Mouse (Mus musculus): ENCODE measurements around the gene Exosc3. TPM values are rescaled to one million over a fixed set of nuclear protein-coding genes. Genes with fewer than 3 reads are reported as not detected.

Gene Exosc3
- polyA plus RNA-seq, 1 experiment from 2014 or later, result 71.3 TPM

DNA sequence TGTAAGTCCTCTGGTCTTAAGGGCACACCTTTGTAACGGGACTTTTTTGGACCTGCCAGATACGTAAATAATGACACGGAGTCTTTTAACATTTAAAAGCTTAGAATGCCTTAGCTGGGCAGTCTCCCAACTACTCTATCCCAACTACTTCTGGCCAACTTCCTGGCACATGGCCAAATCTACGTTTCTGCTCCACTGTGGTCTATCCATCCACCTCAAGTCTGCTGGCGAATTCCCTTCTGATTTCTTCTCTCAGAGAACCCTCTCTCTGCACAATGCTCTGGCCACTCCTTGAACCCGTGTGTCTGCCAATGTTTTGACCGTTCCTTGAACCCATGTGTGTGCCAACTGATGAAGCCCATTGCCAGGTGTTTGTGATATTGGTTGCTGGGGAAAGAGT is 11.4 kb downstream of the Exosc3 start:
- no peak for ATAC-seq
- no peaks in the 10 kb centered on the region for H3K36me3 ChIP-seq (ENCODE audit: poor library complexity, severe bottlenecking)
- no peaks in the 10 kb centered on the region for H3K9me3 ChIP-seq (replicated peaks)
- 0 out of 2 replicates have a peak, but pooled peaks cover 2% of the 10 kb centered on the region for H3K27me3 ChIP-seq
- H3K4me2 ChIP-seq, result no peak overlapping the region
- H3K27ac ChIP-seq, result no peak overlapping the region
- no peak overlapping the region for H3K4me3 ChIP-seq
- H3K4me1 ChIP-seq, result no peaks in the 10 kb centered on the region
- no peak overlapping the region for H3K9ac ChIP-seq
- 79% methylated on average over 7 of the region's 7 CpGs for WGBS

- Histone ChIP-seq H3K36me3 (ENCODE audit: poor library complexity, severe bottlenecking) (peaks cover 28% of the 10 kb centered on the region), H3K9me3 (replicated peaks) (no peaks in the 10 kb centered on the region), H3K4me2 (peak overlapping the region; percentile 80), H3K27ac (peak overlapping the region; percentile 77), H3K9ac (peak overlapping the region; percentile 93), H3K4me1 (peaks cover 16% of the 10 kb centered on the region), H3K4me3 (peak overlapping the region; percentile 90), H3K27me3 (peaks cover 26% of the 10 kb centered on the region)
- peak; percentile 89 for ATAC-seq
- 1% methylated on average over 56 of the region's 56 CpGs for WGBS
Measured at GRCm38 (mm10) chr4:45320159-45320816, 22.2 kb downstream of the Exosc3 start.

GRCm38 (mm10) chr4:45311056-45311455 is 31.5 kb downstream of the Exosc3 start:
- H3K27me3 ChIP-seq, result no peaks in the 10 kb centered on the region
- H3K9ac ChIP-seq, result no peak overlapping the region
- peaks cover 71% of the 10 kb centered on the region for H3K36me3 ChIP-seq (ENCODE audit: poor library complexity, severe bottlenecking)
- H3K9me3 ChIP-seq (replicated peaks), result no peaks in the 10 kb centered on the region
- no peak overlapping the region for H3K4me2 ChIP-seq
- no peaks in the 10 kb centered on the region for H3K4me1 ChIP-seq
- H3K27ac ChIP-seq, result no peak overlapping the region
- H3K4me3 ChIP-seq, result no peak overlapping the region
- 98% methylated on average over 2 of the region's 2 CpGs for WGBS
- ATAC-seq, result no peak

DNA sequence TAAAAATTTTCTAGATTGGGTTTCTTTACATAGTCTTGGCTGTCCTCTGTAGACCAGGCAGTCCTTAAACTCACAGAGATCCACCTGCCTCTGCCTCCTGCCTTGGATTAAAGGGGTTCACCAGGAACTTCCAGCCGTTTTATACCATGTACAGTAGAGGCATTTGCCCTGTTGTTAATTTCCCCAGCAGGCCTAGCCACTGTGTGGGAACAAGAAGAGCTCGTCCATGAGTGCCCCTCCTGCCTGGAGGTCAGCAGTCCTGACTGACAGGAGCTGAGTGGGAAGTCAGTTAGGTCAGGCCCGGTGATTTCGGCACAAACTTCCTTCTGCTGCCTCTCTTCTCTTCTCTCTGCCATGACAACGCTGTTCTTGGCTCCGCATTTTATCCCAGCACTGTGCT is 33.9 kb downstream of the Exosc3 start:
- no peaks in the 10 kb centered on the region for H3K9me3 ChIP-seq (replicated peaks)
- H3K27me3 ChIP-seq, result no peaks in the 10 kb centered on the region
- H3K9ac ChIP-seq, result no peak overlapping the region
- H3K4me2 ChIP-seq, result no peak overlapping the region
- H3K27ac ChIP-seq, result no peak overlapping the region
- no peak overlapping the region for H3K4me3 ChIP-seq
- H3K4me1 ChIP-seq, result no peaks in the 10 kb centered on the region
- ATAC-seq, result no peak
- H3K36me3 ChIP-seq (ENCODE audit: poor library complexity, severe bottlenecking), result peaks cover 74% of the 10 kb centered on the region
- WGBS, result 89% methylated on average over 6 of the region's 6 CpGs

- H3K27me3 ChIP-seq, result no peaks in the 10 kb centered on the region
- H3K36me3 ChIP-seq (ENCODE audit: poor library complexity, severe bottlenecking), result peaks cover 76% of the 10 kb centered on the region
- no peak overlapping the region for H3K4me3 ChIP-seq
- H3K27ac ChIP-seq, result no peak overlapping the region
- no peaks in the 10 kb centered on the region for H3K4me1 ChIP-seq
- WGBS, result 28% methylated on average over 11 of the region's 11 CpGs
- H3K9ac ChIP-seq, result no peak overlapping the region
- no peak overlapping the region for H3K4me2 ChIP-seq
- H3K9me3 ChIP-seq (replicated peaks), result no peaks in the 10 kb centered on the region
- no peak for ATAC-seq
Measured at GRCm38 (mm10) chr4:45308046-45308445, 34.5 kb downstream of the Exosc3 start.

GRCm38 (mm10) chr4:45305536-45305935 is 37.0 kb downstream of the Exosc3 start:
- no peaks in the 10 kb centered on the region for H3K4me1 ChIP-seq
- WGBS, result 96% methylated on average over 14 of the region's 14 CpGs
- peaks cover 83% of the 10 kb centered on the region for H3K36me3 ChIP-seq (ENCODE audit: poor library complexity, severe bottlenecking)
- H3K4me3 ChIP-seq, result no peak overlapping the region
- no peaks in the 10 kb centered on the region for H3K9me3 ChIP-seq (replicated peaks)
- no peak overlapping the region for H3K9ac ChIP-seq
- no peak overlapping the region for H3K4me2 ChIP-seq
- ATAC-seq, result no peak
- H3K27me3 ChIP-seq, result no peaks in the 10 kb centered on the region
- H3K27ac ChIP-seq, result no peak overlapping the region

GRCm38 (mm10) chr4:45296662-45297564 is 45.6 kb downstream of the Exosc3 start, which contains the start of gene Trmt10b:
Gene Trmt10b (plus strand): TSS chr4:45297127.
- Histone ChIP-seq H3K36me3 (ENCODE audit: poor library complexity, severe bottlenecking) (peaks cover 22% of the 10 kb centered on the region), H3K9me3 (replicated peaks) (no peaks in the 10 kb centered on the region), H3K4me3 (peak within 1 kb of the TSS; percentile 81), H3K4me1 (peaks cover 10% of the 10 kb centered on the region), H3K4me2 (peak within 1 kb of the TSS; percentile 77), H3K27me3 (no peaks in the 10 kb centered on the region), H3K9ac (peak within 1 kb of the TSS; percentile 66), H3K27ac (no peak within 1 kb of the TSS)
- peak; percentile 89 for ATAC-seq
- WGBS, result 20% methylated on average over 27 of the region's 27 CpGs

DNA sequence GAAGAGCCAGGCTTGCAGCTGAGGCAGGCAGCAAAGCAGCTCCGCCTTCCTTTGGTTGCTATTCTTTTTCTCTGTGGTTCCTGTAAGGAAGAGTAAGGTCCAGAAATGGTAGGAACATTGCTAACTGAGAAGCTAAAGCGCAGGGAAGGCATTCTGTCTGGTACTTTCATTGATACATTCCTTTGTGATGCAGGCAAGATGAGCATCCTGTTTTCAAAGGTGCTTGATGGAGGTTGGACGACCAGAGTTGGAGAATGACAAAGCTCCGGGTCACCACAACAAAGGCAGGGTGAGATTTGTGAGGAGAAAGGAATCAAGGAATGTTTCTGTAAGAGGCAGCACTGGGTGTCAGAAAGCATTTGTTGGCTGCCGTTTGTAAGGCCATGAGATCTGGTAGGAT is 54.6 kb downstream of the Exosc3 start:
- Histone ChIP-seq H3K9me3 (replicated peaks) (no peaks in the 10 kb centered on the region), H3K4me3 (no peak overlapping the region), H3K9ac (no peak overlapping the region), H3K36me3 (ENCODE audit: poor library complexity, severe bottlenecking) (no peaks in the 10 kb centered on the region), H3K27me3 (no peaks in the 10 kb centered on the region), H3K4me2 (no peak overlapping the region), H3K27ac (no peak overlapping the region), H3K4me1 (no peaks in the 10 kb centered on the region)
- ATAC-seq, result no peak
- 78% methylated on average over 5 of the region's 5 CpGs for WGBS

DNA sequence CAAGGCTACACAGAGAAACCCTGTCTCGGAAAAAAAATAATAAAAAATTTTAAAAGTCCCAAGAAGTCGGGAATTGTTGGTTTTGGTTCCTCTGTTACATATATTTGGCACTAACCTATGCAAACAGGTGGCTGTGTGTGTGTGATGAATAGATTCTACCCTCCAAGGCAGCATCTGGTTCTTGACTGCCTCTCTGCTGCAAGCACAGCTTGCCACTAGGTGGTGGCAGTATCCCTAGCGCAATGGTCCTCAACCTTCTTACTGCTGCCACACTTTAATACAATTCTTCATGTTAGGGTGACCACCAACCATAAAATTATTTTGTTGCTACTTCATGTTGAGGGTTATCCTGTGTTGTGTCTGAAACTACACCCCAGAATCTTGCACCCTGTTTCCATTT is 56.2 kb downstream of the Exosc3 start:
- no peak for ATAC-seq
- Histone ChIP-seq H3K27ac (no peak overlapping the region), H3K4me3 (no peak overlapping the region), H3K9me3 (replicated peaks) (no peaks in the 10 kb centered on the region), H3K4me1 (no peaks in the 10 kb centered on the region), H3K9ac (no peak overlapping the region), H3K36me3 (ENCODE audit: poor library complexity, severe bottlenecking) (no peaks in the 10 kb centered on the region), H3K4me2 (no peak overlapping the region), H3K27me3 (no peaks in the 10 kb centered on the region)
- WGBS, result 51% methylated on average over 3 of the region's 3 CpGs

DNA sequence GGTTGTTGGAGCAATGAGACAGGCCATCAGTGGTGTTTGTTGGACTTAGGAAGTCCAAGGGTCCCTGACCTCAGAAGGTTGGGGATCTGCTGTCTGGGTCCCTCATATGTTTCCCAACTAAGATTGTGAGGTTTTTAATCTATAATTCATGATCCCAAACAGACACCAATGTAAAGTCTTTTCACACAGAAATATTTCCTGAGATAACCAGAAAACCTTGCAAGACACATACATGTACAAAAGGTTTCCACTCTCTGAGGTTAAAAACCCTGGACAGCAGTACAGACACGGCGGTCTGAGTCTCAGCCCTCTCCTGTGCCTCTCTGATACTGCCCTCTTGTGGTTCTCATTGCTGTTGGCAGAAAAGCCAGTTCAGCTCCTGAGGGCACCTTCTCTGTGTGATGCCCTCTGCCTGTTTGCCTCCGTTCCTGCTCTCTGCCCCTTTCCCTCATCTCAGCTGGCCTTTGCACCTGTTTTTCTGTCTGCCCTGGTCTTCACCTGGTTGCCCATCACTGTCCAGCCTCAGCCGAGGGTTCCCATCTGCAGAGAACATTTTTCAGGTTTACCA is 62.5 kb downstream of the Exosc3 start:
- Histone ChIP-seq H3K27ac (no peak overlapping the region), H3K4me1 (no peaks in the 10 kb centered on the region), H3K27me3 (0 out of 2 replicates have a peak, but pooled peaks cover 3% of the 10 kb centered on the region), H3K36me3 (ENCODE audit: poor library complexity, severe bottlenecking) (no peaks in the 10 kb centered on the region), H3K4me3 (no peak overlapping the region), H3K4me2 (no peak overlapping the region), H3K9ac (no peak overlapping the region), H3K9me3 (replicated peaks) (no peaks in the 10 kb centered on the region)
- ATAC-seq, result peak; percentile 62; the same call in 1 of the 2 replicates
- 23% methylated on average over 4 of the region's 4 CpGs for WGBS

DNA sequence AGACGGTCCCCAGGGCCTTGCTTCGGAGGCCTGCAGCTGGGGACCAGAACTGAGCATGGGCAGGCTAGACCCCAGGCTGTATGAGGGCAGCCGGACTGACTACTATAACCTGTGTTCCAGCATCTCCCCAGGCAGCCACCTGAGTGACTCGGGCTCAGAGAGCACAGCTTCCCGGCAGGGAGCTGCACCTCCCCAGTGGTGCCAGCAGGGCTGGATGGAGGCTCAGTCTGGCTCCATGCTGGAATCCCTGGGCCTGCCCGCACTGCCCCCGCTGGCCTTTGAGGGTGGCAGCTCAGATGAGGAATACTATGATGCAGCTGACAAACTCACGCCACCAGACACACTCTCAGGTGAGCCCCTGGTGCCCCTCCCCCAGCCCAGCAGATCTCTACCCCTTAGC is 63.2 kb downstream of the Exosc3 start:
- H3K36me3 ChIP-seq (ENCODE audit: poor library complexity, severe bottlenecking), result no peaks in the 10 kb centered on the region
- 0 out of 2 replicates have a peak, but pooled peaks cover 3% of the 10 kb centered on the region for H3K27me3 ChIP-seq
- no peak overlapping the region for H3K4me2 ChIP-seq
- no peak for ATAC-seq
- H3K4me1 ChIP-seq, result no peaks in the 10 kb centered on the region
- no peak overlapping the region for H3K4me3 ChIP-seq
- no peaks in the 10 kb centered on the region for H3K9me3 ChIP-seq (replicated peaks)
- H3K27ac ChIP-seq, result no peak overlapping the region
- no peak overlapping the region for H3K9ac ChIP-seq
- 63% methylated on average over 8 of the region's 8 CpGs for WGBS

DNA sequence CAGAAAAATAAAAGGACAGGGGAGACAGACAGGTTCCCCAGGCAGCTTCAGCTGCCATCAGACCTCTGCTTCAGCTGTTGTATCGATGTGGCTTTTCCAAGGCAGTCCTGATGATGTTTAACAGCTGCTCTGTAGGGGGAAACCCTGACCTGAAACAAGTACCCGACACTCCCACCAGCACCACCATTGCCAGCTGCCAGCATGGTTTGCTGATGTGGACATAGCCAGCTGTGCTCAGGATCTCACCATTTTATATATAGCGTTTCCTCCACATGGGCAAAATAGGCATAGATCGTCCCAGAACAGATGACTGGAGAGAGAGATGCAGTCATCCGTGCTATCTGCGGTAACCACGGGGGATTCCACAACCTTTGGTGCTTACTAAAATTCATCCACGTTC is 66.8 kb downstream of the Exosc3 start:
- H3K27ac ChIP-seq, result no peak overlapping the region
- ATAC-seq, result no peak
- 86% methylated on average over 8 of the region's 8 CpGs for WGBS
- H3K9ac ChIP-seq, result no peak overlapping the region
- no peak overlapping the region for H3K4me3 ChIP-seq
- H3K9me3 ChIP-seq (replicated peaks), result no peaks in the 10 kb centered on the region
- H3K36me3 ChIP-seq (ENCODE audit: poor library complexity, severe bottlenecking), result no peaks in the 10 kb centered on the region
- H3K27me3 ChIP-seq, result 0 out of 2 replicates have a peak, but pooled peaks cover 3% of the 10 kb centered on the region
- H3K4me2 ChIP-seq, result no peak overlapping the region
- peaks cover 11% of the 10 kb centered on the region for H3K4me1 ChIP-seq
